In genomic region chr5:4084948-4085347, GRCm38 (mm10) we compare ENCODE assay signal across 20 mouse cellular contexts.
"Had no signal": no experiment of that assay in that cellular context is flagged by ENCODE, and none has a peak within 500 bp of the region (broad histone marks: within the 10 kb centered on the region; RNA-seq: fewer than 3 reads in every experiment).

No protein-coding gene starts in this region.

- H3K9ac ChIP-seq: liver, embryonic 15.5 days; liver, postnatal 0 days; lung, embryonic 15.5 days; midbrain, embryonic 13.5 days; midbrain, embryonic 15.5 days; neural tube, embryonic 12.5 days; stomach, embryonic 15.5 days had no signal

- H3K9me3 ChIP-seq: liver, embryonic 15.5 days; lung, embryonic 15.5 days; megakaryocyte, embryonic 14.5 days; midbrain, embryonic 13.5 days; midbrain, embryonic 15.5 days; neural tube, embryonic 12.5 days; stomach, embryonic 15.5 days had no signal

- DNase-seq: liver, postnatal 0 days; lung, adult 2 months; lung, postnatal 14 days; lung, postnatal 36 days; right cerebral cortex, postnatal 14 days; thymus, adult 2 months; thymus, postnatal 25 days; thymus, postnatal 4 days had no signal

- H3K27me3 ChIP-seq: liver, embryonic 15.5 days; lung, embryonic 15.5 days; megakaryocyte, embryonic 14.5 days; midbrain, embryonic 13.5 days; midbrain, embryonic 15.5 days; neural tube, embryonic 12.5 days; stomach, embryonic 15.5 days had no signal

- H3K4me2 ChIP-seq: liver, embryonic 15.5 days; lung, embryonic 15.5 days; midbrain, embryonic 11.5 days; midbrain, embryonic 13.5 days; midbrain, embryonic 15.5 days; neural tube, embryonic 12.5 days; stomach, embryonic 15.5 days had no signal

- H3K27ac ChIP-seq: liver, embryonic 15.5 days; lung, embryonic 15.5 days; macrophage; midbrain, embryonic 13.5 days; midbrain, embryonic 15.5 days; neural tube, embryonic 12.5 days; stomach, embryonic 15.5 days; stomach, postnatal 0 days had no signal

- ATAC-seq: liver, postnatal 0 days; lung, postnatal 0 days; midbrain, embryonic 13.5 days; midbrain, embryonic 15.5 days had no signal

- H3K4me1 ChIP-seq: liver, embryonic 15.5 days; lung, embryonic 15.5 days; megakaryocyte, embryonic 14.5 days; midbrain, embryonic 15.5 days; neural tube, embryonic 12.5 days; stomach, embryonic 15.5 days had no signal

- H3K4me3 ChIP-seq: liver, embryonic 15.5 days; lung, embryonic 15.5 days; megakaryocyte, embryonic 14.5 days; midbrain, embryonic 13.5 days; midbrain, embryonic 15.5 days; myocyte; neural tube, embryonic 12.5 days; stomach, embryonic 15.5 days had no signal
